Mouse (Mus musculus) liver, adult 2 months (tissue): ENCODE measurements around the gene Tyw1. TPM values are rescaled to one million over a fixed set of nuclear protein-coding genes. Genes with fewer than 3 reads are reported as not detected.
"Not testable (repeated sequence)": the region's sequence is repeated elsewhere in the genome, so short reads cannot be mapped to it uniquely, and the experiment has no call there.

Source experiments
- DNase-seq: peaks from one replicate; pipeline ENCODE4 v3.0.0-alpha.2; 2011; ENCODE audit warnings: low read depth, low spot score; ENCODE audit errors: extremely low read depth
- H3K27ac ChIP-seq: fragments of 200-500 bp; replicated peaks from 2 replicates; pipeline ENCODE4 v1.5.1; 2012; ENCODE audit warnings: low read depth, mild to moderate bottlenecking, control low read depth, inconsistent platforms, low read length; ENCODE audit not compliant: insufficient read depth
- H3K27me3 ChIP-seq: fragments of 200-500 bp; 2 replicates; pipeline ENCODE4 v1.6.1; 2012; ENCODE audit warnings: mild to moderate bottlenecking, moderate library complexity, low read length, inconsistent platforms; ENCODE audit not compliant: control insufficient read depth, insufficient read depth
- H3K36me3 ChIP-seq: fragments of 200-500 bp; 2 replicates; pipeline ENCODE4 v1.6.1; 2012; ENCODE audit warnings: low read length, inconsistent platforms; ENCODE audit not compliant: control insufficient read depth, insufficient read depth
- H3K4me1 ChIP-seq: fragments of 200-500 bp; 2 replicates; pipeline ENCODE4 v1.6.1; 2011; ENCODE audit warnings: low read length; ENCODE audit not compliant: control insufficient read depth, insufficient read depth
- H3K4me3 ChIP-seq: fragments of 200-500 bp; 2 replicates; pipeline ENCODE4 v1.5.1; 2011; ENCODE audit warnings: low read depth, mild to moderate bottlenecking, control low read depth, low read length, moderate library complexity; ENCODE audit not compliant: insufficient read depth
- H3K79me2 ChIP-seq: fragments of 200-500 bp; 2 replicates; pipeline ENCODE4 v1.6.1; 2012; ENCODE audit warnings: inconsistent platforms, mild to moderate bottlenecking, low read length, moderate library complexity; ENCODE audit not compliant: control insufficient read depth, insufficient read depth
- H3K9ac ChIP-seq: fragments of 200-500 bp; 2 replicates; pipeline ENCODE4 v1.6.1; 2012; ENCODE audit warnings: low read depth, mild to moderate bottlenecking, control low read depth, inconsistent platforms, low read length
- CTCF ChIP-seq: fragments of 200-500 bp; IDR thresholded peaks from 2 replicates; pipeline ENCODE4 v1.5.1; 2011; ENCODE audit warnings: low read depth, low read length, control low read depth
- POLR2A ChIP-seq: fragments of 200-500 bp; IDR thresholded peaks from 2 replicates; pipeline ENCODE4 v1.6.1; 2011; ENCODE audit warnings: low read length, control low read depth; ENCODE audit not compliant: insufficient read depth; ENCODE audit errors: extremely low read depth
- WGBS: fragments of 180-500 bp; shearing (Covaris S2); methylation state at CpG from one replicate; pipeline ENCODE4 v1.1.7; 2018; 5-methylcytosine and 5-hydroxymethylcytosine counted together
- polyA plus RNA-seq: library from polyadenylated mRNA; depleted of rRNA; stranded (reverse); fragments of >200 nt; gene quantifications from 2 replicates; pipeline ENCODE4 v1.2.3, GENCODE M21; 2012
- total RNA-seq: library from RNA; depleted of rRNA; stranded (reverse); fragments of >200 nt; gene quantifications from 2 replicates; pipeline ENCODE4 v1.2.3, GENCODE M21; 2014

The Tyw1 gene
- total and polyA plus RNA-seq, 2 experiments: 8.0 to 13.3 TPM

GRCm38 (mm10) chr5:130239236-130239635 lies 16.2 kb upstream of the Tyw1 start:
- no peaks in the 10 kb centered on the region for H3K27me3 ChIP-seq
- peaks cover 3% of the 10 kb centered on the region; the same call in 1 of the 2 replicates for H3K4me1 ChIP-seq
- DNase-seq: peak; percentile 86
- H3K27ac ChIP-seq: no peak overlapping the region
- no peaks in the 10 kb centered on the region; the same call in 1 of the 2 replicates for H3K79me2 ChIP-seq
- TF ChIP-seq POLR2A: no peak
- no peak for TF ChIP-seq CTCF
- H3K9ac ChIP-seq: no peak overlapping the region
- peaks cover 68% of the 10 kb centered on the region for H3K36me3 ChIP-seq
- WGBS: 40% methylated on average over 7 of the region's 7 CpGs
- H3K4me3 ChIP-seq: no peak overlapping the region

GRCm38 (mm10) chr5:130239856-130240255 lies 15.6 kb upstream of the Tyw1 start:
- Histone ChIP-seq H3K36me3 (peaks cover 70% of the 10 kb centered on the region), H3K4me3 (no peak overlapping the region), H3K4me1 (peaks cover 3% of the 10 kb centered on the region; the same call in 1 of the 2 replicates), H3K79me2 (no peaks in the 10 kb centered on the region; the same call in 1 of the 2 replicates), H3K9ac (no peak overlapping the region), H3K27me3 (no peaks in the 10 kb centered on the region), H3K27ac (no peak overlapping the region)
- DNase-seq: no peak
- TF ChIP-seq POLR2A: no peak
- 97% methylated on average over 2 of the region's 2 CpGs for WGBS

DNA sequence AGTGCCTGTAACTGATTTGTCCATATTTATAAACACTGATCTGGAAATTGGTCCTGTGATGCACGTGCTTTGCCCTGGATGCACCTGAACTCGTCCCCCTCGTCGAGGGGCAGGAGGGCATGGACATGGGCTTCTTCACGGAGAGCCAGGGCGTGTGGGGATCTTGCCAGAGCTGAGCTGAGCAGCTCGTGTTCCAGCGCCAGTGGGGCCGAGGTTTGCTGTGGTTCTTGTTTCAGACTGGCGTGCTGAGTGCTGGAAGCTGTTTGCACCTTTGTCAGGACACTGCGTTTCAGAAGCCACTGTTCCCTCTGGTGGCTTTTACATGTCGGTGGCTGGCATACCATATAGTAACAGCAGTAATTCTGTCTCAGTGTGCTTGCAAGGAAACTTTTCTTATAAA lies 14.0 kb upstream of the Tyw1 start:
- H3K4me3 ChIP-seq: no peak overlapping the region
- H3K4me1 ChIP-seq: peaks cover 6% of the 10 kb centered on the region; the same call in 1 of the 2 replicates
- TF ChIP-seq CTCF: no peak
- TF ChIP-seq POLR2A: no peak
- WGBS: 93% methylated on average over 12 of the region's 12 CpGs
- DNase-seq: no peak
- H3K27ac ChIP-seq: no peak overlapping the region
- H3K79me2 ChIP-seq: no peaks in the 10 kb centered on the region; the same call in 1 of the 2 replicates
- H3K27me3 ChIP-seq: no peaks in the 10 kb centered on the region
- H3K36me3 ChIP-seq: peaks cover 69% of the 10 kb centered on the region
- H3K9ac ChIP-seq: no peak overlapping the region

DNA sequence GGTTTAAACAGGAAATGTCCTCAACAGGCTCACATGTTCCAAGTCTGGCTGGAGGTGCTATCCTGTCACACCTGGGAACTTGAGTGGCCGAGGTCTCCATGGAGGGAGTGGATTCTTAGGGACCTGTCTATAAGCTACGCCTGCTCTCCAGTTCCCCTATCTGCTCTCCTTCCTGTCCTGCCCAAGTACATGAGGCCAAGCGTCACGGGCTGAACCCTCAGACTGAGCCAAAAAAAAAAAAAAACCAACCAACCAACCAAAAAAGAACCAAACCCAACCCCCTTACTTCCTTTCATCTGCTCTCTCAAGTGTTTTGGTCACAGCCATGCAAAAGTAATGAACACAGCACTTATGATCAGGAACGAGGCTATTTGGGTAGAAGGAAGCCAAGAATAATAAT lies 7.6 kb upstream of the Tyw1 start:
- H3K79me2 ChIP-seq: peaks cover 3% of the 10 kb centered on the region; the same call in 1 of the 2 replicates
- H3K4me1 ChIP-seq: peaks cover 4% of the 10 kb centered on the region; the same call in 1 of the 2 replicates
- H3K27ac ChIP-seq: no peak overlapping the region
- no peak overlapping the region for H3K9ac ChIP-seq
- peaks cover 67% of the 10 kb centered on the region for H3K36me3 ChIP-seq
- TF ChIP-seq POLR2A (no peak), CTCF (no peak)
- WGBS: 57% methylated on average over 5 of the region's 5 CpGs
- H3K27me3 ChIP-seq: no peaks in the 10 kb centered on the region
- no peak overlapping the region for H3K4me3 ChIP-seq
- DNase-seq: no peak

GRCm38 (mm10) chr5:130254164-130255016 lies 1.0 kb upstream of the Tyw1 start:
- peaks cover 6% of the 10 kb centered on the region for H3K4me1 ChIP-seq
- H3K36me3 ChIP-seq: peaks cover 35% of the 10 kb centered on the region
- no peak for TF ChIP-seq POLR2A
- peak; percentile 29 for TF ChIP-seq CTCF
- WGBS: 4% methylated on average over 19 of the region's 19 CpGs
- H3K4me3 ChIP-seq: peak overlapping the region; percentile 81
- peaks cover 12% of the 10 kb centered on the region; the same call in 1 of the 2 replicates for H3K79me2 ChIP-seq
- no peaks in the 10 kb centered on the region for H3K27me3 ChIP-seq
- peak overlapping the region; percentile 82 for H3K27ac ChIP-seq
- DNase-seq: peak; percentile 67
- peak overlapping the region; percentile 87 for H3K9ac ChIP-seq

- not testable (repeated sequence) for H3K27ac ChIP-seq, H3K4me3 ChIP-seq, H3K9ac ChIP-seq, H3K27me3 ChIP-seq, DNase-seq, H3K4me1 ChIP-seq
- Histone ChIP-seq H3K79me2 (peaks cover 10% of the 10 kb centered on the region; the same call in 1 of the 2 replicates), H3K36me3 (peaks cover 23% of the 10 kb centered on the region; the same call in 1 of the 2 replicates)
- 24% methylated on average over 20 of the region's 20 CpGs for WGBS
Observed at GRCm38 (mm10) chr5:130255799-130256525, 543 bp downstream of the Tyw1 start.
